Mouse (Mus musculus) layer of hippocampus, postnatal 14 days (tissue): ENCODE data around the gene Sat2. TPM values are rescaled to one million over a fixed set of nuclear protein-coding genes. Genes with fewer than 3 reads are reported as not detected.
"Not testable (repeated sequence)": the region's sequence is repeated elsewhere in the genome, so short reads cannot be mapped to it uniquely, and the experiment has no call there.

Experiments used
- DNase-seq, 2 experiments: peaks; one replicate each; pipeline ENCODE4 v3.0.0; 2021 to 2022; ENCODE audit warnings: low spot score in 2 of 2, mixed read lengths in 1 of 2
- total RNA-seq, 2 experiments: library from RNA; stranded (reverse); gene quantifications; 2 replicates each; pipeline ENCODE4 v1.2.3; 2021

Sat2 gene
- total RNA-seq, 2 experiments from 2014 or later, result 16.1 to 19.8 TPM

DNA sequence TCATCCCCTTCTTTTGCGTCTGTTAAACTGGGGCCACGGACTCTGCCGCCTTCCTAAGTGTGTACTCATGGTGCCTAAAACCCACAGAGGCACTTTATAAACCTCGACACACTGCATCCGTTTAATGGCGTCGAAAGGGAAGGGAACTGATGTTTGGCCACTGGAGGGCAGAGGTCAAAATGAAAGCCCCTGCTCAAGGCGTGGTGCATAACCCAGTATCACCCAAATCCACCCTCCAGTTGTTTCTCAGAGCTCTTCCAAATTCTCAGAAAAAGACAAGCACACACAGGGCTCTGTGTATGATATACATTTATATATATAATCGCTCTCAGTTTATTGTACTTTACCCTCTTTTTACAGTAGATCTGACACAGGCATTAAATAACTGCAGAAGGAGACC is 22.4 kb upstream of the Sat2 start:
- DNase-seq, result no peak

DNA sequence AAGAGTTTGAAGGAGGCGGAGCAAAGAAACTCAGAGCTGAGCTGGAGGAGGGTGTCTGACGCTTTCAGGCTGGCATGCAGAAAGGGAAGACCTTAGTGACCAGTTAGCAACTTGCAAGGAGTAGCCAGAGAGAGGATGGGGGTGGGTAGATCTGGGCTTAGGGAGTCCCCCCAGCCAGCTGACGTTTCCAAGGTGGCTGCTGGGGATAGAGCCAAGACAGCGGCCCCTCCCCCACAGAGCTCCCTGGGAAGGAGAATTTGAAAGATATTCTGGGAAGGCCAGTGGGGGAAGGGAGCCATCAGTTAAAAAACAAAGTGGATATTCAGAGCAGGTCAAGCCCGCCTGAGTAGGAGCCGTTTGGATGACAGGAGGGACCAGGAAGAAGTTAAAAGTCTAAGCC is 21.7 kb upstream of the Sat2 start:
- peak; percentile 73 to 85 for DNase-seq

DNA sequence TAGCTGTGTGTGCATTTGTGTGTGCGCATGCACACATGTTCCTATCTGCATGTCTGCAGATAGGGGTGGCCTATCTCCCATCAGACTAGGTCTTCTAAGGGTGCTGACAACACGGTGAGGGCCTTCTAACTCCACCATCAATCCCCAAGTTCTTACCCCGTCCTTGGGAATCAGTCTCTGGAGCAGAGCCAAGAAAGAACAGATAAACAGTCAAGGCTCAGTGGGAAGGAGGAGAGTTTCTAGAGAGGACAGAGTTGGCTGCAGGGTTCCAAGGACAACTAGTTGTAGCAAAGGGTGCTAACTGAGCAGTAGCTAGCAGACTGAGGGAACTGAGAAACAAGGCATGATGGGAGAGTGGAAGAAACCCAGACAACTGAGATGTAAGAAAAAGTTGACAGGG is 20.1 kb upstream of the Sat2 start:
- DNase-seq, result no peak

DNA sequence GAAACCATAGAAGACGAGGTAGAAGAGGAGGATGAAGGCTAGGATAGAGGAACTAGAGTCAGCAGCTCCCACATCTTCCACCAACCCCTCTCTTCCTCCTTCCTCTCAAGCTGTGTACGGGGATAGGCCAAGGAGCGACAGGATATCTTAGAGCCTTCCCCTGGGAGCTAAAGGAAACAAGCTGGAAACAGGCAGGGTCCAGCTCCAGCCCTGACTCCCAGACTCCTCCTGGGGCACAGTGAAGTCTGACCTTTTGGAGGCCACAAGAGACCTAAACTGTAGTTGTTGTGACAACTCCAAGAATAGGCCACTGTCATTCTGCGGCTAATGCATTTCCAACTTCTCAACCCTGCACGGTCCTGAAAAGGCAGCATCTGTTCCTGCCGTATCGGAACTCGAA is 18.3 kb upstream of the Sat2 start:
- no peak for DNase-seq

DNA sequence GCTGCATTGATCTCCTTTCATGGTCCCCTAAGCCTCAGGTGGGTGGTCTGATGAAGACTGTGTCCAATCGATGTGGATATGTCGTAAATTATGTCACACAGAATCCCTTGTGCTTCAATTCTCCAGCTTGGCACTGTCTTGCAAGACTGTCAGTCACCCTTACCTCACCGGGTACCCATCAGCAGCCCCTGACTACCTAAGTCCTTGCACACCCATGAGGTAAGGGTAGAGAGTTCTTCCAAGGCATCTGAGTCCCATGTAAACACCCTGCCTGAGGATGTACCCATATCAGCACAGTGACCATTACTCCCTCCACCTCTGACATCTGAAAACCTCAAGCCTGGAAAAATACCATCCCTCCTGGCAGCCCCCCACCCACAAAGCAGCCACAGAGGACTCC is 17.5 kb upstream of the Sat2 start:
- DNase-seq, result no peak

DNA sequence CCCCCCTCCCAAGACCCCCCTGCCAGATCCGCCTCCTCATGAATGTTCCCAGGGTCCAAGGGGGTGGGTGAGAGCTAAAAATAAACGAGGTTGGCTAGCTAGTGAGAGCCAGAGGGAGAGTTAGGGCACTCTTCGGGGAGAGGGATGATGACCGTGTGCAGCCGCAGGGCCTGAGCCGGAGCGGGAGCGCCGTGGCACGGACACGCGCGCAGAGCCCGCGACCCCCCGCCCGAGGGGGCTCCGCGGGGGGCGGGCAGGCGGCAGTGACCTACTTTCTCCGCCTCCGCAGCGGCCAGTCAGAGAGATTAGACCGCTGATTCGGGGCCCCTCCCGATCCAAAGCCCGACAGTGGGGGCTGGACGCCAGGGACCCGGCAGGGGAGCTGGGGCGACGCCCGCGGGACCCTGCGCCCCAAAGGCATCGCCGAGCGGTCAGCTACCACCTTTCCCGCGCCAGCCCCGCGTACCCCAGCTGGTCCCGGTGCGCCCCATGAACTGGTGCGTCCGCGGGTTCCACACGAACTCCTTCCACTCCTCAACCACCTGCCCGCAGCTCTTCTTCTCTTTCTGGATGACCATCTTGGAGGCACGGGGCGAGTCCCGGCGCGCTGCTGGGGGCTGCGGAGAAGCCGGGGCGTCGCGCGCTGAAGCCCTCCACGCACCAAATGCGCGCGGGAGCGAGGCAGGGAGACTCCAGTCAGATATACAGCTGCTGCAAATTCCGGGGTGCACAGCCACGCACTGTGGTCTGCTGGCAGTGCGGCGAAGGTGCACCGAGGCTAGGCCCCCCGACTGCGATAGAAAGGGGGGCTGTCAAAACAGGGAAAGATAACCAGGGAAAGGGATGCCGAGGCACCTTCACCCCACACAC is 16.8 kb upstream of the Sat2 start:
- DNase-seq, result peak; percentile 33 to 47

DNA sequence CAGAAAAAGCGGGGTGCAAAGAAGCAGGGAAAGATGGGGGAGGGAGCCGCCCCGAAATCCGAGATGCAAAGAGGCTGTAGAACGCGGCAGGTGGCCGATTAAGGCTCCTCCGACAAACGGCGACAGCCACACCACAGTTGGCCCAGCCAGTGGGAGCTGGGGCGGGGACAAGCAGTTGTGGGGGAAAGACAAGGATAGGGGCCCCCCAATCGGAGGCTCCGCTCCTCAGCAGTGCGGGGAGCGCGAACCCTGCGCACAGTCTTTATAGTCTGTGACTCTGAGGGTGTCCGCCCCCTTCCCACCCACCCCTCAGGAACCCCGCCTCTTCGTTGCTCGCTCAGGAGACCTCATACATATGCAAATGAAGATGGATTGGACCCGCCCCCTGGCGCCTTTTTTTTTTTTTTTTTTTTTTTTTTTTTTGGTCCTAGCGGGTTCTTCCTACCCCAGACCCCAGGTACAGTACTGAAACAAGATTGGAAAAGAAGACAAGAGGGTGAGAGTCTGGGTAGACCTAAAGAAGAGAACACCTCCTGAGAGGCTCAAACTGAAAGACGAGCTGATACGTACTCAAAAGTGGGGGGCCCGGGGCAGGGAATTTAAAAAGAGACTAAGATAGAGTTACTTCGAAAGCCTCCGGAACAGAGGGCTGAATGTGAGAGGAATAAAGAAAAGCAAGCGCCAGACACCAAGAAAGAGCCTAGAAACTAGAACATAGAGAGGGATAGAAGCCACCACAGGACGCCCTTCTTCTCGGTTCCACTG is 15.9 kb upstream of the Sat2 start, which contains the start of gene Atp1b2:
TSS of gene Atp1b2 (minus strand) at position 217 of the 765 bp plus-strand sequence.
- peak; percentile 85 to 92 for DNase-seq

DNA sequence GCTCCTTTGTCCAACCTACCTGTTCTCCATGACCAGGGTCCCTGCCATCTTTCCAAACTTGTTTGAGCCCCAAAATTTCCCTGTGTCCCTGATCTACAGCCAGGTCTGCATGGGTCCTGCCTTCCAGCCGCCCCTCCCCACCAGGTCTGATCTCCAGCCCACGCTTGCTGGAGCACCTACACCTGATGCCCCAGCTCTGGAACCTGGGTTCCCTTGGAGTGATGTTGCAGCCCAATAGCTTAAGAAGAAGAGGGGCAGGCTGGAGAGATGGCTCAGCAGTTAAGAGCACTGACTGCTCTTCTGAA is 15.4 kb upstream of the Sat2 start:
- DNase-seq, result no peak

DNA sequence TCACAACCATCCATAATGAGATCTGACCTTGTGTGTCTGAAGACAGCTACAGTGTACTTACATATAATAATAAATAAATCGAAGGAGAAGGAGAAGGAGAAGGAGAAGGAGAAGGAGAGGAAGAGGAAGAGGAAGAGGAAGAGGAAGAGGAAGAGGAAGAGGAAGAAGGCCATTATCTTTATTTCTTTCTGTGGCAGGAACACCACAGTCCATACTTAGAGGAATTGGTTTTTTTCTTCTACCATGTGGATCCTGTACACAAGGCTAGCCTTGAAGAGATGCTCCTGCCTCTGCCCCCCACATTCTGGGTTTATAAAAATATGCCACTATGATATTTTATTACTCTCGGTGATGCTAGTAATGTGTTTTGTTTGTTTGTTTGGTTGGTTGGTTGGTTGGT is 15.0 kb upstream of the Sat2 start:
- no peak for DNase-seq

DNA sequence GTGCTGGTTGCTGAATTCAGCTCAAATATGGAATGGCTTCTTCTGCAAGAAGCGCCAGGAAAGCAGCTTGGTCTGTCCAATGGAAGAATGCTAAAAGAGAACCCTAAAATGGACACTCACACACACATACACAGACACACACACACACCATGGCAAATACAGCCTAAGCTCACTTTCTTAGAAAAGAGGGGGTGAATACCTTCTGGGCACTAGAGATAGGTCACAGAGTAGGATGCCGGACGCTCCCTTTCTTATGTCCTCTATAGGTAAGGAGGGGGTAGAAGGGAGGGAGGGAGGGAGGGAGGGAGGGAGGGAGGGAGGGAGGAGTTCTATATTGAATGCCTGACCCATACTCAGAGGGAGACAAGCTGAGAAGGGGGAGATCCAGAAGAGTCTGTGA is 13.3 kb upstream of the Sat2 start:
- no peak for DNase-seq

DNA sequence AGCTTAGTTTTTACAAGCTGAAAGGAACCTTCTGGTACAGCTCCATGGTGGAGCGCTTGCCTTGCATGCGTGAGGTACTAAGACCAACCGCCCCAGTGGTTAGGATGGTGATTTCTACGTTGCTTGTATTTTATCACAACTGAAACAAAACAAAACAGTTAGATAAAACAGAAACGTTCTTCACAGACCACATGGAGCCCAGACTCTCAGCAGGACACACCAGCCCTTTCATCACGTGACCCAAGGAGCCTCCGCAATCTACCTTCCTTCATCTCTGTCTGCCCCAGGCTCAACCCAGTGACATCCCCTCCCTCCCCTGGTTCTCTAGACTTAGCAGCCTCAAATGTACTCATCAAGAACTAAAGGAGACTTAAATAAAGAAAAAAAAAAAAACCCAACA is 12.4 kb upstream of the Sat2 start:
- DNase-seq, result no peak

DNA sequence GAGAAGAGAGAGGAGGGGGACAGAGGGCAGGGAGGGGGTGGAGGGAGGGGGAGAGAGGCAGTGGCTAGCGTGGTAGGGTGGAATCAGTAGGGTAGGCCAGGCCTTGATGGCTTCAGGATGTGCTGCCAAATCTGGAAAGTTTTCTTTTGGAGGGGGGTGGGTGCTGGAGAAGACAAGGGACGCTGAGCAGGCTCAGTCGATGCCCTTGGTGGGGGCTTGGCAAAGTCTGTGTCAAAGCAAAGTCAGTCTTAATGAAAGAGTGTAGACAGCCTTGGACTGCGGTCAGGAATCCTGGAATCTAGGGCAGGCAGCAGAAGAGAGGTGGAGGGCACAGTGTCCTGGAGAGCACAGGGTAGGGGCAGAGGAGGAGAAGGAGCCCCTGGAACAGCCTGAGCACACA is 10.9 kb upstream of the Sat2 start:
- peak in 1 of 2 experiments; percentile 60 for DNase-seq

DNA sequence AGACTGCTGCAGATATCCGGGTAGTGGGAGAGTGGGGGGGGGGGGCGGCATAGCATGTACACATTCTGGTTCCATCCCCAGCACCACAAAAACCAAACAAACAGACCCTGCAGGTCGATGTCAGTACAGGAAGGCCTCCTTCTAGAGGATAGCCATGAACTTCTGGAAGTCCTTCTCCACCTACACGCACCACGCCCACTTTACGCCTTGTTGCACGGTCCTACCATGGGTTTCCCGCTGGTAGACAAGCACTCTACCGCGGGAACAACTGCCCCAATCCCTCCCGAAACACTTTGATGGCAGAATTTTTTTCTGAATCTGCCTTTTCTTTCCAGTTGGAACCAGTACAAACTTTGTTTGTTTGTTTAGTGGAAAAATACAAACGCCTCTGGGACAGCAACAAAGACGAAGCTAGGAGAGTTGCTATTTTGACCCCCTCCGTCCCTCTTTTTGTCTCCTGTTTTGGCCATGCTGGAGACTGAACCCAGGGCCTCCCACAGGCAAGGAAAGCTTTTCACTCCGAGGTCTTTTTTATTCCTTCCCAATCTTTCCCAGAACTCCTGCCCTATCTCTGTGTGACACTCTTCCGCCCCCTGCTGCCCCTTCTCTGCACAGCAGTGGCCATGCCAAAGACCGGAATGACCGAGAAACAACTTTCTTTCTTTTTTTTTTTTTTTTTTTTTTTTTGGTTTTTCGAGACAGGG is 8.1 kb upstream of the Sat2 start:
- peak; percentile 78 to 86 for DNase-seq

DNA sequence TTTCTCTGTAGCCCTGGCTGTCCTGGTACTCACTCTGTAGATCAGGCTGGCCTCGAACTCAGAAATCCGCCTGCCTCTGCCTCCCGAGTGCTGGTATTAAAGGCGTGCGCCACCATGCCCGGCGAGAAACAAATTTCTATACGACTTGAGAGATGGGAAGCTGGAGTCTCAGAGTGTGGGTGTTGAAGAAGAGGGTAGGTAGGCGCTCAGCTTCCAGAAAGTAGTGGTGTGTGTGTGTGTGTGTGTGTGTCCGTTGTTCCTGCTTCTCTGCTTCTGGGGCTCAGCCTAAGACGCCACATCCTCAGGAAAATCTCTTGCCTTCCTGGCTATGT is 7.6 kb upstream of the Sat2 start:
- not testable (repeated sequence) for DNase-seq

DNA sequence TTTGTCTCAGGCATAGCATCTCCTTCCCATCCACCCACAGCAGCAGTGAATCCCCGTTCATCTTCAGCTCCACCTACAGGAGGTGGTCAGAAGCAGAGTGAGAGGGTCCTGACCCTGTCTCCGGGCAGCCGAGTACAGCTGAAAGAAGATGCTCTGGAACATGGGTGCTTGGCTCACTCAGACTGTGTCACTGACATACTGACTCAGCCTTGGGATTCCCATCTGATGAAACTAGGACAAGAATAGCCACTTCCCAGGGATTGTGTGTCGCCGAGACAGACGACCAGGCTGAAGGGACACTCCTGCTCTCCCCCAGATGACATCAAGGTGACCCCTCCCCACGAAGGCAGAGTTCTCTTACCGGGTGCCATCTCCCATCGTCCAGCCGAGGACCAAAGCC is 5.0 kb upstream of the Sat2 start:
- DNase-seq, result no peak

DNA sequence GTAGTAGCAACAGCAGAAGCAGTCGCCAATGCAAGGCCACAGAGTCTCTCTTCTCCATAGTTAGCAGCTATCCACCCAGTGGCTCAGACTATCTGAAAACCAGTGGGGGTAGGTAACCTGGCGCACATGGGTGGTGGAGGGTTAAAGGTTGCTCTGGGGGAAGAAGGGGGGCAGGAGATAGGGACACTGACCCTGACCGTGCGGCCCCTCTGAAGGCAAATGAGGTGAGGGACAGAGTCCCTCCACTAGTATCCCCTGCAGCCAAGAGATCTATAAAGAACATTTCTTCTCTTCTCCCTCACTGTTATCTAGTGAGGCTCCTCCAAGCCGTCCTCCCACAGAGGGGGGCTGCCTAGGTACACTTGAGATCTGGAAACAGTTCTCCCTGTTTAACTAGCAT is 4.0 kb upstream of the Sat2 start, which contains the start of gene Shbg:
TSS of gene Shbg (minus strand) at position 101 of the 400 bp plus-strand sequence.
- no peak for DNase-seq

DNA sequence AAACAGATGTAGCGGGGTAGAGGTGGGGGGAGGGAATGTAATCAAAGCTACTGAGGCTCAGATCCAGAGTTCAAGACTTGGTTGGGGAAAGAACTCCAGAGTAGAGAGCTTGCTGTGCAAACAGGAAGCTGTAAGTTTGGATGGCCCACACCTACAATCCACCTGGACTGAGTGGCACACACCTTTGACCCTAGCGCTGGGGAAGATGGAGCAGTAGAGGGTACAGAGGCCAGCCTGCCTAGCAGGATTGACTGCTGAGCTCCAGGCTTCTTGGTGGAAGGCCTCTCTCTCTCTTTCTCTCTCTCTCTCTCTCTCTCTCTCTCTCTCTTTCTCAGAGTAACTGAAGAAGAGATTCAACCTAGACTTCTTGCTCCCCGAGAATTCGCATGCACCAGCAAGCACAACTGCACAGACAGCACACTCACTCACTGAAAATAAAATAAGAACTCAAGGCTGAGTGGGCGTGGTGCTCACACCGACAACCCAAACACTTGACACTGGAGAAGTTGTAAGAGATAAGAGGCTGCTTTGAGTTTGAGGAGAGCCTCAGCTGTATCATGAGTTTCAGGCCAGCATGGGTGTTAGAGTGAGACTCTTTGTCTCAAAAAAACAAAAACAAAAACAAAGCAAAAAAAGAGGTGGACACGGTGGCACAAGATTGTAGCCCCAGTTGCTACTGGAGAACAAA is 1.3 kb upstream of the Sat2 start:
- no peak for DNase-seq

DNA sequence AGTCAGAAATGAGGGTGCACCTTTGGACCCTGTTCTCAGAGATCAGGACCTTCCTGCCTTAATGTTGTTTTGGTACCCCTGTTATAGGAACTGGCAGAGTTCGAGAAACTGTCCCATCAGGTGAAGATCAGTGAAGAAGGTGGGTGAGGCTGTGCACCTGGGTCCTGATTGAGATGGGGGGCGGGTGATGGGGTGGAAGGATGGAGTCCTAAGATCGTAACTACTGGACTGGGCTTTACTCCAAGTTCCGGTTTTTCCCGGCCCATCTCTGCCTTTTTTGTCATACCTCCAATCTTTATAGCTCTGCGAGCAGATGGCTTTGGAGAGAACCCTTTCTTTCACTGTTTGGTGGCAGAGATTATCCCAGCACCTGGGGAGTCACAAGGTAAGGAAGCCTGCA is 582 bp downstream of the Sat2 start:
- DNase-seq, result no peak

DNA sequence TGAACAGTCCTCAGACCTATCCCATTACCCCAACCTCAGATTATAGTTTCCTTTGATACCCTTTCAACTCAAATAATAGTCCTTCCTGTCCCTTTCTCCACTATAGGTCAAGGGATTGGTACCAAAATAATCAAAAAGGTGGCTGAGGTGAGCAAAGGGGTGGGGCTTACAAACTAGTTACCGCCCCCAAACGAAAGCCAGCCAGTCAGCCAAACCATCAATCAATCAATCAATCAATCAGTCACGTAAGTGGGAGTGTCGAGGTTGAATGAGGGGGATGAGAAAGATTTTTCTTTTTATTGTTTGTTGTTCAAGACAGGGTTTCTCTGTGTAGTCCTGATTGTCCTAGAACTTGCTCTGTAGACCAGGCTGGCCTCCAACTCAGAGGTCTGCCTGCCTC is 1.2 kb downstream of the Sat2 start:
- no peak for DNase-seq

DNA sequence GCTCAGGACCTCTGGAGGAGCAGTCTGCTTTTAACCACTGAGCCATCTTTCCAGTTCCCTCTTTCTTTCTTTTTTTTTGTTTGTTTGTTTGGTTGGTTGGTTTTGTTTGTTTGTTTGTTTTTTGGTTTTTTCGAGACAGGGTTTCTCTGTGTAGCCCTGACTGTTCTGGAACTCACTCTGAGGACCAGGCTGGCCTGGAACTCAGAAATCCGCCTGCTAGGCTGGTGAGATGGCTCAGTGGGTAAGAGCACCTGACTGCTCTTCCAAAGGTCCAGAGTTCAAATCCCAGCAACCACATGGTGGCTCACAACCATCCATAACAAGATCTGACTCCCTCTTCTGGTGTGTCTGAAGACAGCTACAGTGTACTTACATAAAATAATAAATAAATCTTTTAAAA is 2.5 kb downstream of the Sat2 start:
- DNase-seq, result not testable (repeated sequence)

DNA sequence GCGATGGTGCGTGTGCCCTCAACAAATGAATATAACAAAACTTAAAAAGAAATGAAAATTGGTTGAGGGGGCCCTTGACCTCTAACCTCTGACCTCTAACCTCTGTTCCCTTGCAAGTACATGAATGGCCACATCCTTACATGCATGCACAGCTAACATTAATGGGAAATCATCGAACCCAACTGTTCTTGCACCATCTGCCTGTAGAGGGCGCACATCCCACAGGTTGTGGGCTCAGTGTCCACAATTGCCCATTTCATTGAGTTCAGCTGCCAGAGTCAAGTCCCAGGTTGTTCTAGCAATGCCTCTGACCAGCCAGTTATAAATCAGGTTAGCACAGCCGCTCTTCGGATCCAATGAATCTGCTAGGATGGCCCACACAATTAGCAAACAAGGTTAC is 6.5 kb downstream of the Sat2 start:
- DNase-seq, result peak; percentile 53 to 72
